Comparison of ENCODE assay signal across 20 mouse cellular contexts in the genomic region with DNA sequence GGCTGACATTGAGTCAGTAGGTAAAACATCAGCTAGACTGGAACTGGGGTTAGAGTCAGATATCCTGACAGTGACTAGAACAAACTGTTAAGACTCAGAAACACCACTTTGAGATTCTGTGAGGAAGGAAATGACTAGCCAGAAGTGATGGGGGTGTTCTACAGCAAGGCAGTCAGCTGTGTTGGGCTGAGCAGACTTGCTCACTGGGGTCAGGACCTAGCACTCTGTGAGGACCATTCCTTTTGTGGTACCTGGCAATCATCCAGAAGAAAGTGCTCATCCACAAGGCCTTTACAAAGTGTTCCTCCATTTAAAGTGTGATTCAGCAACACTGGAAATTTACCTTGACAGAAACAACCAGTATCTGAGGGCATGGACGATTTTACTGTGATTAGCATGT. TPM values are rescaled to one million over a fixed set of nuclear protein-coding genes. Genes with fewer than 3 reads are reported as not detected.
"Had no signal": no experiment of that assay in that cellular context is flagged by ENCODE, and none has a peak within 500 bp of the region (broad histone marks: within the 10 kb centered on the region; RNA-seq: fewer than 3 reads in every experiment).

No protein-coding gene starts in this region.

- H3K4me1 ChIP-seq: limb, embryonic 13.5 days; midbrain, embryonic 12.5 days; neural tube, embryonic 13.5 days; stomach, embryonic 15.5 days had no signal

- DNase-seq: kidney, postnatal 10 days; kidney, postnatal 4 days; lung, adult 18-20 months; retina, postnatal 1 day; right cerebral cortex, postnatal 4 days; spleen, adult 18-20 months; thymus, adult 2 months; thymus, postnatal 25 days had no signal

- ATAC-seq: midbrain, embryonic 16.5 days had no signal

- H3K27ac ChIP-seq: layer of hippocampus, adult 2 months; limb, embryonic 13.5 days; liver, embryonic 14.5 days; midbrain, embryonic 12.5 days; neural tube, embryonic 13.5 days; stomach, embryonic 15.5 days had no signal

- H3K4me2 ChIP-seq: limb, embryonic 13.5 days; midbrain, embryonic 12.5 days; neural tube, embryonic 13.5 days; stomach, embryonic 15.5 days had no signal

- H3K9me3 ChIP-seq: limb, embryonic 13.5 days; midbrain, embryonic 12.5 days; neural tube, embryonic 13.5 days; stomach, embryonic 15.5 days had no signal

- H3K9ac ChIP-seq: limb, embryonic 13.5 days; liver, embryonic 14.5 days; midbrain, embryonic 12.5 days; neural tube, embryonic 13.5 days; stomach, embryonic 15.5 days had no signal

- H3K36me3 ChIP-seq: limb, embryonic 13.5 days; midbrain, embryonic 12.5 days; neural tube, embryonic 13.5 days; stomach, embryonic 15.5 days had no signal

- H3K4me3 ChIP-seq: layer of hippocampus, adult 2 months; limb, embryonic 13.5 days; midbrain, embryonic 12.5 days; neural tube, embryonic 13.5 days; stomach, embryonic 15.5 days had no signal

RNA-seq across cellular contexts. Expression of a gene that starts 5.9 kb away (rescaled TPM):
- total RNA-seq: left cerebral cortex, postnatal 36 days; liver, adult 2 months; megakaryocyte-erythroid progenitor cell, adult 5-6 weeks had no signal
- polyA plus RNA-seq: kidney, embryonic 14.5 days; liver, adult 2 months; liver, embryonic 14.5 days; testis, adult 2 months had no signal

RNA-seq across cellular contexts. Expression of a gene that starts 31.0 kb away (rescaled TPM):
- total RNA-seq: megakaryocyte-erythroid progenitor cell, adult 5-6 weeks had no signal
